Mouse (Mus musculus): ENCODE measurements around the gene Ffar1.
"Not testable (repeated sequence)": the region's sequence is repeated elsewhere in the genome, so short reads cannot be mapped to it uniquely, and the experiment has no call there.

Gene Ffar1

GRCm38 (mm10) chr7:30847934-30848333 lies 13.4 kb downstream of the Ffar1 start:
- no peak for DNase-seq (ENCODE audit: low spot score)

GRCm38 (mm10) chr7:30847386-30847785 lies 14.0 kb downstream of the Ffar1 start:
- no peak for DNase-seq (ENCODE audit: low spot score)

- no peak for DNase-seq (ENCODE audit: low spot score)
Measured at GRCm38 (mm10) chr7:30846505-30847053, 14.8 kb downstream of the Ffar1 start.

GRCm38 (mm10) chr7:30844676-30845297 lies 16.6 kb downstream of the Ffar1 start:
- no peak for DNase-seq (ENCODE audit: low spot score)

- DNase-seq (ENCODE audit: low spot score), result no peak
Measured at GRCm38 (mm10) chr7:30842092-30842491, 19.3 kb downstream of the Ffar1 start.

- no peak for DNase-seq (ENCODE audit: low spot score)
Measured at GRCm38 (mm10) chr7:30841379-30841778, 20.0 kb downstream of the Ffar1 start.

GRCm38 (mm10) chr7:30840306-30840705 lies 21.1 kb downstream of the Ffar1 start:
- DNase-seq (ENCODE audit: low spot score), result no peak

GRCm38 (mm10) chr7:30837277-30837676 lies 24.1 kb downstream of the Ffar1 start:
- no peak for DNase-seq (ENCODE audit: low spot score)

- not testable (repeated sequence) for DNase-seq (ENCODE audit: low spot score)
Measured at GRCm38 (mm10) chr7:30832684-30833083, 28.7 kb downstream of the Ffar1 start.

- no peak for DNase-seq (ENCODE audit: low spot score)
Measured at GRCm38 (mm10) chr7:30832261-30832660, 29.1 kb downstream of the Ffar1 start.

GRCm38 (mm10) chr7:30829428-30829827 lies 31.9 kb downstream of the Ffar1 start:
- no peak for DNase-seq (ENCODE audit: low spot score)

- DNase-seq (ENCODE audit: low spot score), result not testable (repeated sequence)
Measured at GRCm38 (mm10) chr7:30828871-30829270, 32.5 kb downstream of the Ffar1 start.

- no peak for DNase-seq (ENCODE audit: low spot score)
Measured at GRCm38 (mm10) chr7:30826660-30827059, 34.7 kb downstream of the Ffar1 start.

GRCm38 (mm10) chr7:30824306-30824705 lies 37.1 kb downstream of the Ffar1 start:
- DNase-seq (ENCODE audit: low spot score), result no peak

- DNase-seq (ENCODE audit: low spot score), result no peak
Measured at GRCm38 (mm10) chr7:30823675-30824074, 37.7 kb downstream of the Ffar1 start, which contains the start of gene Ffar2. TSS of gene Ffar2 (minus strand) at chr7:30823775.

- DNase-seq (ENCODE audit: low spot score), result no peak
Measured at GRCm38 (mm10) chr7:30821532-30821931, 39.8 kb downstream of the Ffar1 start.

GRCm38 (mm10) chr7:30820854-30821445 lies 40.4 kb downstream of the Ffar1 start:
- DNase-seq (ENCODE audit: low spot score), result no peak

GRCm38 (mm10) chr7:30820131-30820530 lies 41.2 kb downstream of the Ffar1 start:
- DNase-seq (ENCODE audit: low spot score), result no peak

GRCm38 (mm10) chr7:30812291-30812807 lies 49.0 kb downstream of the Ffar1 start:
- no peak for DNase-seq (ENCODE audit: low spot score)

GRCm38 (mm10) chr7:30811757-30812290 lies 49.5 kb downstream of the Ffar1 start:
- DNase-seq (ENCODE audit: low spot score), result no peak

GRCm38 (mm10) chr7:30810319-30810718 lies 51.0 kb downstream of the Ffar1 start:
- DNase-seq (ENCODE audit: low spot score), result no peak
